Mouse (Mus musculus): ENCODE data around the gene Hist4h4. TPM values are rescaled to one million over a fixed set of nuclear protein-coding genes. Genes with fewer than 3 reads are reported as not detected.

Gene Hist4h4
- polyA plus RNA-seq, 1 experiment from 2014 or later, result 1.6 TPM

DNA sequence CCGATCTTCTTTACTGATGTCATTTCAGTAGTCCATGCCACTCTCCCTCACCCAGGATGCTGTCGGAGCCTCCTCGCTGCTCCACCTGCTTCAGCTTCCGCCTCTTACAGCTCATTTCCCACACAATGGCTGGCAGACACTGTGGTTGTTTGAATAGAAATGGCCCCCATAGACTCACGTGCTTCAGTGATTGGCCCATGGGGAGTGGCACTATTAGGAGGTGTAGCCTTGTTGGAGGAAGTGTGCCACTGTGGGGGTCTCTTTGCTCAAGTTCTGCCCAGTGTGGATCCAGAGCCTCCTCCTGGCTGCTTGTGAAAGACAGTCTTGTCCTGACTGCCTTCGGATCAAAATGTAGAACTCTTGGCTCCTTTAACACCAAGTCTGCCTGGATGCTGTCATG lies 8.4 kb downstream of the Hist4h4 start:
- no peaks in the 10 kb centered on the region; the same call in 1 of the 2 replicates for H3K4me1 ChIP-seq (ENCODE audit: insufficient read depth, low read depth, low read length)
- no peaks in the 10 kb centered on the region for H3K9me3 ChIP-seq (ENCODE audit: low read length)
- no peak overlapping the region for H3K9ac ChIP-seq (replicated peaks; ENCODE audit: low read depth)
- ATAC-seq (no peak), DNase-seq (ENCODE audit: low spot score) (no peak)
- H3K27ac ChIP-seq (ENCODE audit: low read length), result no peak overlapping the region
- no peak overlapping the region for H3K4me2 ChIP-seq (replicated peaks; ENCODE audit: low read depth, low read length)
- no peaks in the 10 kb centered on the region for H3K36me3 ChIP-seq (ENCODE audit: insufficient read depth, low read length)
- no peak overlapping the region for H3K4me3 ChIP-seq (ENCODE audit: low read depth, low read length)
- TF ChIP-seq EP300 (IDR thresholded peaks at IDR 0.05) (no peak), CTCF (IDR thresholded peaks at IDR 0.05) (no peak)
- WGBS, result 57% methylated on average over 6 of the region's 6 CpGs
- H3K27me3 ChIP-seq (replicated peaks; ENCODE audit: insufficient read depth, low read length), result no peaks in the 10 kb centered on the region

DNA sequence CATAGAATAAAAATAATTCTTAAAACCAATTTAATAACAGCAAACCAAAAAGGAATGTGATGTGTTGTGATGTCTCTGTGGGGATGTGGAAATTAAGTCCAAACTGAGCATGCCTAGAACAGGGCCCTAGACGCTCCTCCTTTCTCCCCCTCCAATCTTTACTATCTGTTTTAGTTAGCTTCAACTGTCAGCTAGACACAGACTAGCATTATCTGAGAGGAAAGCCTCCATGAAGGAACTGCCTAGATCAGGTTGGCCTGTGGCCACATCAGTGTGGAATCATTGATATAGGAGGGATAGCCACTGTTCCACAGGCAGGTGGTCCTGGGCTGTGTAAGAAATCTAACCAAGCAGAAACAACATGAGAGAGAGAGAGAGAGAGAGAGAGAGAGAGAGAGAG lies 9.1 kb downstream of the Hist4h4 start:
- no peak for TF ChIP-seq CTCF (IDR thresholded peaks at IDR 0.05)
- H3K4me1 ChIP-seq (ENCODE audit: insufficient read depth, low read depth, low read length), result no peaks in the 10 kb centered on the region; the same call in 1 of the 2 replicates
- WGBS, result 58% methylated on average over 1 of the region's 1 CpGs
- no peak overlapping the region for H3K4me2 ChIP-seq (replicated peaks; ENCODE audit: low read depth, low read length)
- H3K27me3 ChIP-seq (replicated peaks; ENCODE audit: insufficient read depth, low read length), result no peaks in the 10 kb centered on the region
- no peaks in the 10 kb centered on the region for H3K9me3 ChIP-seq (ENCODE audit: low read length)
- no peaks in the 10 kb centered on the region for H3K36me3 ChIP-seq (ENCODE audit: insufficient read depth, low read length)
- no peak overlapping the region for H3K4me3 ChIP-seq (ENCODE audit: low read depth, low read length)
- H3K27ac ChIP-seq (ENCODE audit: low read length), result no peak overlapping the region
- DNase-seq (ENCODE audit: low spot score) (no peak), ATAC-seq (no peak)
- no peak overlapping the region for H3K9ac ChIP-seq (replicated peaks; ENCODE audit: low read depth)

DNA sequence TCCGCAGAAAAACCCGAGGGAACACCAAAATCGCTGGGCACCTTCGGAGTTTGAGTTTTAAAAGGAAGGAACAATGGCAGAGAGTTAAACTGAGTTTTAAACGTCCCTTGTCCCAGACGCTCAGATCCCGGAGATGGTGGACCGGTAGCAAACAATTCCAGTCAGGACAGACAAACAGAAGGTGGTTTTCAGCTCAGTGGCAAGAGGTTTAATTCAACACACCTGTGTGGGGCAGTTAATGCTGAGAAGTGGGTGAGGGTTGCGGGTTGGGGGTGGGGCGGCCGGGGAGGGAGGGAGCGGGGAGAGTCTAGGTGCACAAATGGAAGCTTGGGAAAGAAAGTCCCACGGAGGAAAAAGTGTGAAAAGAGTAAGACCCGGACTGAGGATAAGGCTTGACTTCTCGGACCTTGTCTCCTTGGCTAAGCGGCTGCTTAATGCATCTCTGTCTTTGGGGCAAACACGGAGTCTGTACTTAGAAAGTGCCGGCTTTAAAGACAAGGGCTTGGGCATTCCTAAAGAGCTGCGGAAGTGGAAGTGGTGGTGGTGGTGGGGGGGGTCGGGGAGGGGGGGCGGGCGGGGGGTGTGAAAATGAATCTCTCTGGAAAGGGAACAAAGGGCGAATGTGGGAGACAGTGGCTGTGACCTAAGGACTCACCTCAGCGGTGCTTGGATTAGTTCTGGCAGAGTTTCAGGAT lies 10.2 kb downstream of the Hist4h4 start:
- H3K36me3 ChIP-seq (ENCODE audit: insufficient read depth, low read length), result no peaks in the 10 kb centered on the region
- H3K4me3 ChIP-seq (ENCODE audit: low read depth, low read length), result peak overlapping the region; percentile 40
- 0 out of 2 replicates have a peak, but pooled peaks have one; percentile 4 for ATAC-seq
- H3K27ac ChIP-seq (ENCODE audit: low read length), result no peak overlapping the region
- peaks cover 3% of the 10 kb centered on the region; the same call in 1 of the 2 replicates for H3K4me1 ChIP-seq (ENCODE audit: insufficient read depth, low read depth, low read length)
- H3K27me3 ChIP-seq (replicated peaks; ENCODE audit: insufficient read depth, low read length), result no peaks in the 10 kb centered on the region
- WGBS, result 2% methylated on average over 19 of the region's 24 CpGs
- DNase-seq (ENCODE audit: low spot score), result peak; percentile 35
- no peak for TF ChIP-seq EP300 (IDR thresholded peaks at IDR 0.05)
- TF ChIP-seq CTCF (IDR thresholded peaks at IDR 0.05), result no peak
- no peak overlapping the region for H3K9ac ChIP-seq (replicated peaks; ENCODE audit: low read depth)
- no peaks in the 10 kb centered on the region for H3K9me3 ChIP-seq (ENCODE audit: low read length)
- peak overlapping the region; percentile 82 for H3K4me2 ChIP-seq (replicated peaks; ENCODE audit: low read depth, low read length)

- Histone ChIP-seq H3K4me3 (ENCODE audit: low read depth, low read length) (peak overlapping the region; percentile 40), H3K4me1 (ENCODE audit: insufficient read depth, low read depth, low read length) (peaks cover 4% of the 10 kb centered on the region; the same call in 1 of the 2 replicates), H3K36me3 (ENCODE audit: insufficient read depth, low read length) (no peaks in the 10 kb centered on the region), H3K27me3 (replicated peaks; ENCODE audit: insufficient read depth, low read length) (no peaks in the 10 kb centered on the region), H3K4me2 (replicated peaks; ENCODE audit: low read depth, low read length) (peak overlapping the region; percentile 82), H3K9me3 (ENCODE audit: low read length) (no peaks in the 10 kb centered on the region), H3K9ac (replicated peaks; ENCODE audit: low read depth) (no peak overlapping the region), H3K27ac (ENCODE audit: low read length) (no peak overlapping the region)
- ATAC-seq (no peak), DNase-seq (ENCODE audit: low spot score) (no peak)
- WGBS, result 26% methylated on average over 16 of the region's 16 CpGs
- no peak for TF ChIP-seq EP300 (IDR thresholded peaks at IDR 0.05)
- TF ChIP-seq CTCF (IDR thresholded peaks at IDR 0.05), result no peak
These were observed 11.1 kb downstream of the Hist4h4 start for GRCm38 (mm10) chr6:136792884-136793758.

DNA sequence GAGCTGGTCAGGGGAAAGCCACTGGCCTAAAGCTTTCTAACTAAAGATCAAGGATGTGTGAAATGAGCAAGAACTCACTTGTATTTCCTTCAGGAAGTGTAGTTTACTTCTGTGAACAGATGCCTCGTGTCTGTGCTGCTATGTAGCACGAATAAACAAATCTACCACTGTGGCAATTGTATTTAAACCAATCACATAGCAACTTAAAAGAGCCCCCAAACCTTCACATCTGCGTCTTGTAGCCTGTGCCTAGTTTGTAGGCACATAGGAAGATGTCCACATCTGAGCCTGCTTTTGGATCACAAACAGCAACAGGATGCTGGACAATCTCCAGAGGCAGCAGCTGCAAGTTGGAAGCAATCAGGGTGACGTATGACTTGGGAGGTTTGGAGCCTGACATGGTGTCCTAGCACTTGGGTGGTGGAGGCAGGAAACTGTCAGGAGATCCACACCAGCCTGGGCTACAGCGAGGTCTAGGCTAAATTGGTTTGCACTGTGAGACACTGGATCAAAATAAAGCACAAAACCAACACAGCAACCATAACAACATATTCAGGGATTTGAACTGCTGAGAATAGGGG lies 14.7 kb downstream of the Hist4h4 start:
- Histone ChIP-seq H3K4me2 (replicated peaks; ENCODE audit: low read depth, low read length) (no peak overlapping the region), H3K9ac (replicated peaks; ENCODE audit: low read depth) (no peak overlapping the region), H3K27ac (ENCODE audit: low read length) (peak overlapping the region; percentile 79)

DNA sequence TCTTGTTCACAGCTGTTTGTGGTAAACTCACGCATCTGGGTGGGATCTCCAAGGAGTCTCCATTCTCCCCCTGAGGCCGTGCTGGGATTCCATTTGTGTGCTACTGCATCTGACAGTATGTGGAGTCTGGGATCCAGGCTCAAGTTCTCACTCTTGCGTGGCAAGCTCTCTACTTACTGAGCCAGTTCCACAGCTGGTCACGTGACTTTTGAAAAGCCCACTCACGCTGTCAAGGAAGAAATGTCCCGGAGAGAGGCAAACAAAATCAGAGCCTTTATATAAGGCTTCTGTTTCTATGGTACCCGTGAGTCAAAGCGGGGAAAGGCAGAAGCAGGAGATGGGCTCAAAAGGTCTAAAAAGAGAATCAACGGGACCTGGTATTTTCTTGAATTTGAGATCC lies 21.5 kb downstream of the Hist4h4 start:
- H3K4me1 ChIP-seq (ENCODE audit: insufficient read depth, low read depth, low read length), result no peaks in the 10 kb centered on the region
- no peak overlapping the region for H3K4me3 ChIP-seq (ENCODE audit: low read depth, low read length)
- no peaks in the 10 kb centered on the region for H3K9me3 ChIP-seq (ENCODE audit: low read length)
- H3K27ac ChIP-seq (ENCODE audit: low read length), result no peak overlapping the region
- 65% methylated on average over 9 of the region's 9 CpGs for WGBS
- ATAC-seq (no peak), DNase-seq (ENCODE audit: low spot score) (no peak)
- H3K9ac ChIP-seq (replicated peaks; ENCODE audit: low read depth), result no peak overlapping the region
- no peaks in the 10 kb centered on the region for H3K27me3 ChIP-seq (replicated peaks; ENCODE audit: insufficient read depth, low read length)
- TF ChIP-seq EP300 (IDR thresholded peaks at IDR 0.05) (no peak), CTCF (IDR thresholded peaks at IDR 0.05) (no peak)
- H3K36me3 ChIP-seq (ENCODE audit: insufficient read depth, low read length), result no peaks in the 10 kb centered on the region
- H3K4me2 ChIP-seq (replicated peaks; ENCODE audit: low read depth, low read length), result no peak overlapping the region

More for the DNA sequence above, 14.7 kb downstream of the Hist4h4 start:
- H3K9me3 ChIP-seq (ENCODE audit: low read length), result no peaks in the 10 kb centered on the region
- no peaks in the 10 kb centered on the region for H3K36me3 ChIP-seq (ENCODE audit: insufficient read depth, low read length)
- peaks cover 4% of the 10 kb centered on the region; the same call in 1 of the 2 replicates for H3K4me1 ChIP-seq (ENCODE audit: insufficient read depth, low read depth, low read length)
- DNase-seq (ENCODE audit: low spot score), result peak; percentile 94
- WGBS, result 28% methylated on average over 5 of the region's 5 CpGs
- no peak overlapping the region for H3K4me3 ChIP-seq (ENCODE audit: low read depth, low read length)
- TF ChIP-seq EP300 (IDR thresholded peaks at IDR 0.05) (peak; percentile 80), CTCF (IDR thresholded peaks at IDR 0.05) (no peak)
- no peaks in the 10 kb centered on the region for H3K27me3 ChIP-seq (replicated peaks; ENCODE audit: insufficient read depth, low read length)
- peak; percentile 91 for ATAC-seq

All from lung, postnatal 0 days (tissue).